Mouse (Mus musculus) Muller cell, postnatal 12 days (primary cell): ENCODE measurements around the gene Mapk8ip3.
A peak's percentile ranks its signal among the peaks of the same experiment; 100 is the strongest.

ENCODE experiments used
- DNase-seq: peaks from one replicate; pipeline ENCODE4 v3.0.0-alpha.2; 2015; ENCODE audit errors: inconsistent ontology term

The Mapk8ip3 gene

DNA sequence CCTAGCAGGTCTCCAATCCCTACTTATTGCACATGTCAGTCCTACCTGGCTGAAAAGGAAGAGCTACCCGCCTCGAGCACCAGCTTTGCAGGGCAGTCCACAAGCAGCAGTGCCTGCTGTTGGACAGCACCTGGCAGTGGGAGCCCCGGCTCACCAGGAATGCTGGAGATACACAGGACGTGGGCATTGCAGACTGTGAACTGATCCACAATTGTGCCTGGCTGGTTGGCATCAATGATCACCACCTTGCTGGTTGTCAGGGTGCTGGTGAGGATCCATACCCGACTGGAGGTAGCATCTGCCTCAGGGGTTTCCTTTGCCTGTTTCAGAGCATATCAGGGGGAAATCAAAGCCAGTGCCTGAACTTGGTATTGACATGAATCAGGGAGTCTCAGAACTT, 34.7 kb downstream of the Mapk8ip3 start:
- DNase-seq, result no peak

DNA sequence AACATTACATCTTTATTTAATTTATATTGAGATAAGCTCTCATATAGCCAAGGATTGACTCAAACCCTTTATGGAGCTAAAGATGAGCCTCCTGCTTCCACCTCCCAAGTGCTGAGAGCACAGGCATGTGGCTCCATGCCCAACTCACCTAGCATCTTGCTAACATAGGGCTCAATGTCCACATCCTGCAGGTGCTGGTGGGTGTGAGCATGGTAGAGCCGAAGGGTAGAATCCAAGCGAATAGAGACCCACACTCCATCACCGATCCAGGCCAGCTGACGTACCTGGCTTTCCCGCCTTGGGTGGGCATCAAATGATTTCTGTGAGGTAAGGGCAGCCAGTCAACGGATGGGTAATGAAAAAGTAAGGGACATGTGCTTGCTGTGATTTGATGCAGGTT, 36.8 kb downstream of the Mapk8ip3 start:
- DNase-seq, result no peak

DNA sequence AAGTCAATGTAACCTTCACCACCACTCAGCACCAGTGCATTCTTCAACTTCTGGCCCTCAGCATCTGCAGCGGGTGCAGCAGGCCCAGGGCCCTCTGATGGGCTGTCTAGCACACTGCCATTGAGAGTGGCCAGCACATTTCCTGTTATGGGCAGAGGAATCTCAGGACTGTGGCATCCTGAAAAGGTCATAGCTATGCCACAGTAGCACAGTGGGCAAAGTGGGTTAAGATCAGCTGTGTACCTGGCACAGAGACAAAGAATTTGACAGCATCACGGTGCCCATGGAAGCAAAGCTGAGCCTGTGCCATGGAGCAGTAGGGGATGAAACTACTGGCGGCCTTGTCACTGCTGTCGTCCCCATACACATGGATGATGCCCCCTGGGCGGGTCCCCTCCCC, 37.6 kb downstream of the Mapk8ip3 start:
- peak; percentile 61 for DNase-seq

DNA sequence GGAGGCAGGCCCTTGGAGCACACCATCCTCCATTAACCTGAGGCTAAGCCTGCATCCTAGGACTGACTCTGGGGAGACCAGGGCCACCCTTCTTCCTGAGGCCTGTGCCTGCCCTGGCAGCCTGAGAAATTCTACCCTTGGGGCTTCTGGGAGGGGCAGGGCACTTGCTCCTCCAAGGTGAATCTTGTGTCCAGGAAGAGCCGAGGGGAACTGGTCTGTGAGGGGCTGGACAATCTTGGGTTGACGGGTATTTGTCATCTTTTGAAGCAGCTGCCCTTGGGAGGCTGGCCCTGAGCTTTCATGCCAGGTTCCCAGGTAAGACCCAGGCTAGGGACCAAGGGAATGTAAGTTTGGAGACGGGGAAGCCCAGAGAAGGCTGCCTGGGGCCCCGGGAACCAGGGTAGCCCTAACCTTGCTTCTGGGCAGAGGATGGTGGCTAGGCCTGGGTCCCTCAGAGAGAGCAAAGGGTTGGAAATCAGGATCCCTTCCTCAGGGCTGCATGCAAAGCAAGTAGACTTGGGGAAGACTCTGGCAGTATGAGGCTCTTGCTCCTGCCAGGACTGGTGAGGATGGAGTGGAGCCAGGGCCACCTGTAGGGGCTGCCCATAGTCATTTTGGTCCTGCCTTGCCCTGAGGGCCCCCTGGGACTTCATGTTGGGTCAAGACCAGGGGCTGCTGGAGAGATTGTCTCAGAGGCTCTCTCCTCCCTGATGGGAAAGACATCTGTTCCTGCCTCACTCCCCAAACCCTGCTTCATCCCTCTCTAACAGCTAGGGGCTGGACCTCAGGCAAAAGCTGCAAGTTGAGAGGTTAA, 38.5 kb downstream of the Mapk8ip3 start:
- no peak for DNase-seq

DNA sequence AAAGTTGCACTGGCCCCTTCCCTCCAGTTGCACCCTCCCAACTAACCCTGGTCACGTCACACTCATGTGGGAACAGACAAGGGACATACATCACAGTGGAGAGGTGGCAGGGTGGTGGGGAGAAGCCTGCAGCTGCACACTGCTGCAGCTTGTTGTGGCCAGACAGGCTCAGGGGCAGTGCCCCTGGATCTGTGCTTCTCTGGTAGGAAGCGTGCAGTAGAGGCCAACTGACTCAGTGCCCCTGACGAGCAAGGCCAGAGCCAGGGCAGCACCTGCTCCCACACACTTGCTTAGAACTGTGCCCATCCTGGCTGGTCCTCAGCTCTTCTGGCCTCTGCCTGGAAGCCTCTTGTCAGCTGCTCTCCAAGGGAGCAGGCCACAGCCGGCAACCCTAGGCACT, 39.2 kb downstream of the Mapk8ip3 start:
- DNase-seq, result no peak

DNA sequence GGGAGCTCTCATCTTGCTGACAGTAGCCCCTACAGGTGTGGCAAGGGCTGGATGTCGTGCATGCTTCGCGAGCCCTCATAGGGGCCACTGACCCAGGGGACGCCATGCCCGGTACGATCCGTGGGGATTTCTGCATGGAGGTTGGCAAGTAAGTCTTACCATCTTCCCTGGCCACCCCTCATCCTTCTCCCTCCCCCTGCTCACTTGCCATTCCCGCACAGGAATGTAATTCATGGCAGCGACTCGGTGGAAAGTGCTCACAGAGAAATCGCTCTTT, 39.8 kb downstream of the Mapk8ip3 start:
- peak; percentile 10 for DNase-seq

DNA sequence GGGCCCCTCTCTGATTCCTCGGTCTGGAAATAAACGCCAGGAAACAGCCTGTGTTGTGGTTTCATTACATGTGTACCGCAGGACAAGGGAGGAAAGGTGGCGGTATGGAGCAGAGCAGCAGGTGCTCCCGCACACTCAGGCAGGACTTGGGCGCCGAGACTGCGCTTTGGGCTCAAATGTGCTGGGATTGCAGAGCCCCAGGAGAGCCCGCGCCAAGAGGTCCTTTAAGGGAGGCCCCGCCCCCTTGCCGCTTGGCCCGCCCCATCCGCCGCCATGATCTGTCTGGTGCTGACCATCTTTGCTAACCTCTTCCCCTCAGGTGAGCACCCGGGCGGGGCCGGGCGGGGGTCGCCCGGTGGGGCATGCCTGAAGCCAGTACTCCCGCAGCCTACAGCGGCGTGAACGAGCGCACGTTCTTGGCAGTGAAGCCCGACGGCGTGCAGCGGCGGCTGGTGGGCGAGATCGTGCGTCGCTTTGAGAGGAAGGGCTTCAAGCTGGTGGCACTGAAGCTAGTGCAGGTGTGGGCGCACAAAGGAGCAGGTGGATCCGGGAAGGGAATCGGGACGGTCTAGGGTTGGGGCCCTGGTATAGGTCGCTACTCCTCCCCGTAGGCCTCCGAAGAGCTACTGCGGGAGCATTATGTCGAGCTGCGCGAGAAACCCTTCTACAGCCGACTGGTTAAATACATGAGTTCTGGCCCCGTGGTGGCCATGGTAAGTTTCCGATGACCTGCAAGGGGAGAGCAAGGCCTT, 40.4 kb downstream of the Mapk8ip3 start, which contains the start of gene Nme3:
Gene Nme3 (plus strand): TSS at position 260 of the 752 bp plus-strand sequence.
- peak; percentile 80 for DNase-seq

DNA sequence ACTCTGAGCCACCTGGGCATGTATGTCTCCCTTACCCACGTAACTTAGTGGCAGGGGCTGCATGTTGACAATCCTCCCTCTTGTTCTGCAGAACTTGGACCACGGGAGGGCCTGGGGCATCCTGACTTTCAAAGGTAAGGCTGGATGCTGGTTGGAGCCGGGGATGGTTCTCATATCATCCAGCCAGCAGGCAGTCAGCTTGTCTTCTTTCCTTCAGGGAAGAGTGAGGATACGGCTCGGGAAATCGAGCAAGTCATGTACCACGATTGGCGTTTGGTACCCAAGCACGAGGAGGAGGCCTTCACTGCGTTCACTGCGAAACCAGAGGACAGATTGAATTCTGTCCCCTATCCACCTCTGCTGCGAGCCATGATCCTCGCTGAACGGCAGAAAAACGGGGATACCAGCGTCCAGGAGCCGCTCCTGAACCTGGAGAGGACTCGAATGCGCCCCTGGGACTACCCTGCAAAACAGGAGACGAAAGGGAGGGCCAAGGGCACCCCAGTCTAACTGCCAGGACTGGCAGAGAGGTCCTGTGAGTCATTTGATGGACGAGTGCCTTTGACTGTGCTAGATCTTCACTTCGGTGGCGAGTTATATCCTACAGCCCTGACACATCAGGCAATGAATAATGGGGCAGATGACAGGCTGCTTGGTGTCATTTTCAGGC, 41.1 kb downstream of the Mapk8ip3 start:
- DNase-seq, result peak; percentile 71

DNA sequence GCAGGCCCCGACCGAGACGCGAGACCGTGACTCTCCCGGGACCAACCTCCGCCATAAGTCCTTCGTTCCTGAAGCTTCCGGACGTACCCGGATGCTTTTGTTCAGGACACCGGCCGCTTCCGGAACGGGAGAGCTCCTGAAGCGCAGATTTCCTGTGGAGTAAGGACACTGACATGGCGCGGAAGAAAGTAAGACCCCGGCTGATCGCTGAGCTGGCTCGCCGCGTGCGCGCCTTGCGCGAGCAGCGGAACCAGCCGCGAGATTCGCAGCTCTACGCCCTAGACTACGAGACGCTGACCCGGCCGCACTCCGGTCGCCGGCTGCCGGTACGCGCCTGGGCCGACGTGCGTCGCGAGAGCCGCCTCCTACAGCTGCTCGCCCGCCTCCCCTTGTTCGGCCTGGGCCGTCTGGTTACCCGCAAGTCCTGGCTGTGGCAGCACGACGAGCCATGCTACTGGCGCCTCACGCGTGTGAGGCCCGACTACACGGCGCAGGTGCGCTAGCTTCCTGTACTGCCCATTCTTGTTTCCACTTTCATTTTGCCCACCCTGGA, 41.7 kb downstream of the Mapk8ip3 start, which contains the start of the genes Eme2 and Mrps34:
Gene Eme2 (minus strand): TSS at position 93 of the 553 bp plus-strand sequence.
Gene Mrps34 (plus strand): TSS at position 122 of the 553 bp plus-strand sequence.
- peak; percentile 87 for DNase-seq

DNA sequence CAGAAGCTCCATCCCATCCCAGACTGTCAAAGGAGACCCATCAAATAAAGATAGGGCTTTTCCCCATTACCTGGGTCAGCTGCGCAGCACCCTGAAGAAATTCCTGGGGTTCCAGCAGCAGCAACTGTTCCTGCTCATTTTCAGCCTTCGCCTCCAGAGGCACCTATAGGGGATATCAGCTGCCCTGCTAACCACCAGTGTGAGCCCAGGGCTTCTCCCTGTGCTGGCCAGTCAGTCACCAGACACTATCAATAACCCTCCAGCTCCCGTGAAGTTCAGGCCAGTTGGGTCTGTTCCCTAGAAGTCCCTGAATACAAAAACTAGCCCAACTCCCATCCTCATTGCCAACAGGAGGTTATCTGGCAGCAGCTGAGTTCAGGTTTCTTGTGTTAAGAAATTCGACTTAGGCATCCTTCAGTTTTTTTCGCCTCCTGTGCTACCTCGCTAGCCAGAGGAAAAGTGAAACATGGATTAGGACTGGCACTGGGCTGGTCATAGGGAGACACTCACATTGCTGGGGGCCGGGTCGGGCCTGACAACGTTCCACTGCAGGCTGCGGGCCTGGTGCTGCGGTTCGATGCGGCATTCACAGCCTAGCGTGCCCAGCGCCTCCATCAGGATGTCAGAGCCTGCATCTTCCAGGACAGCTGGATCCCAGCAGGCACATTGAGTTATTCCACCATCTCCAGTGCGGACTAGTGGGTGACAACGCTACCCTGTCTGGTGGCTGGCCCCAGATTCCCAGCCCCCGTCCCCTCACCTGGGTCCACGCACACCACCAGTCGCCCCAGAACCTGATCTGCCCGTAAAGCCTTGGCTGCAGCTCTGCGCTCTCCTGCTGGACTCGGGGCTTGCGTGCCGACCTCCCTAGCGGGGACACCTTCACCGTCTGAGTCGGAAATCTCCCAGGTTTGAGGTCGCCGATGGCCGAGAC, 42.4 kb downstream of the Mapk8ip3 start:
- peak; percentile 8 for DNase-seq

DNA sequence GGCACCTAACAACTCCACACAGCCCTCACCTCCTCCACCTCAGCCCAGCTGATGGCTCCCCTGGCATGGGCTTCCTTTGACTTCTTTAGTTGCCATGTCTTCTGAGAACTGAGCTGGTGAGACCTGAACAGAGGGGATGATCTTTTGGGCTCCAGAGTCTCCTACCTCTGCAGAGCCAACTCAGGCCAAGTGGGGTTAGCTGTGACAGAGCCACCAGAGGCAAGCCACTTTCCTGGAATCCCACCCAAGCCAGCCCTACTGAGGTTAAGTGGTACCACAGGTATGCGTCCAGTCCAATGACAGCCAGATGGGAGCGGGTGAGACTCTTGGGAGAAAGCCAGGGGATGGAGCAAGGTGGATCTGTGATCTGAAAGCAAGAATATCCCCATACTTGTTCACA, 43.5 kb downstream of the Mapk8ip3 start:
- DNase-seq, result no peak

DNA sequence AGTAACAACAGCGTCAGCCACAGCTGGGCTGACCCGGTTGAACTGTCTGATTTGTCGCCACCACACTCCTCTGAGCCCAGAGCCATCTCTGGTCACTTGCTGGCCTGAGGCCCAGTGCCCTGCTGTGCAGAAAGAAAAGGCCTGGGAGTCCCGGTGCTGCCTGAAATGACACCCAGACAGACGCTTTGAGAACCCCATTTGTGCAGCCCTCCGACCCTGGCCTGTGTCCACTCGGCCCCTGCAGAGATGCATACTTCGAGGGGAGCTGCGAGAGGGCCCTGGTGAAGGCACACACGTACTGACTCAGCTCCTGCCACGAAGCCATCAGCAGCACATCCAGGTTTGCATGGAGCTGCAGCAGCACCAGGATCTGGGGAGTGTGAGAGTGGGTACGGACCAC, 44.0 kb downstream of the Mapk8ip3 start:
- DNase-seq, result peak; percentile 7

DNA sequence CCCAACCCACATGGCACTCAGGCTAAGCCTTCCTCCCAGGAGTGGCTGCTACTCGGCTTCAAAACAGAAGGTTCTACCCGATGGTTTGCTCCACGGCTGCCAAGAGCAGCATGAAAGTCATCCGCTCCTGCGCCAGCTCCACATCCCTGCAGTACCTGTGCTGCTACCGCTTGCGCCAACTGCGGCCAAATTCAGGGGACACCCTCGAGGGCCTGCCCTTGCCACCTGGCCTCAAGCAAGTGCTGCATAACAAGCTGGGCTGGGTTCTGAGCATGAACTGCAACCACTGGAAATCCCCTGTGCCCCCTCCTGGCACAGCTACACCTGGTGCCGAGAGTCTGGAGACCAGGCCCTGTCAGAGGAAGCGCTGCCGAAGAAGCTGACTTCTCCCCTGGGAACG, 45.5 kb downstream of the Mapk8ip3 start:
- DNase-seq, result no peak

DNA sequence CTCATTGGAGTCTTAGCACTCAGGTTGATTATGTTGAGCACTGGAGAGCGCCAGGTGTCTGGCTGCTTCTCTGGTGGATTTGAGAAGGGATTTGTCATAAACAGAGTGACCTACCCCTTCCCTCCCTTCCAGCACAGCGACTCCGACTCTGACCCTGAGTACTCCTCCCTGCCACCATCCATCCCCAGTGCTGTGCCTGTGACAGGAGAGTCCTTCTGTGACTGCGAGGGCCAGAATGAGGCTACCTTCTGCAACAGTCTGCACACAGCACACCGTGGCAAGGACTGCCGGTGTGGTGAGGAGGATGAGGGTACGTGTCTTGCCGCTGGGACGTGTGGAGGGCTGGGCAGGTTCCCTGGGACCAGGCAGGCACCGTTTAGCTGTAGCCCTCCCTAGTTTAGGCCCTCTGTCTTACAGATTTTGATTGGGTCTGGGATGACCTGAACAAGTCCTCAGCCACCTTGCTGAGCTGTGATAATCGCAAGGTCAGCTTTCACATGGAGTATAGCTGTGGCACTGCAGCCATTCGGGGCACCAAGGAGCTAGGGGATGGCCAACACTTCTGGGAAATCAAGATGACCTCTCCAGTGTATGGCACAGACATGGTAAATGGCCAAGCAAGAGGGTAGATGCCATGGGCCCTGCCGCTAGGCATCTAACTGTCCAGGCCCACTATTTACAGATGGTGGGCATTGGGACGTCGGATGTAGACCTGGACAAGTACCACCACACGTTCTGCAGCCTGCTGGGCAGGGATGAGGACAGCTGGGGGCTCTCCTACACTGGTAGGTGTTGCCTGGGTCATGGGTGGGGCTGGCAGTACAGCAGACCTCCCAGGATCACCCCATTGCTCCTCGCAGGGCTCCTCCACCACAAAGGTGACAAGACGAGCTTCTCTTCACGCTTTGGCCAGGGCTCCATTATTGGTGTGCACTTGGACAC, 46.4 kb downstream of the Mapk8ip3 start:
- no peak for DNase-seq

DNA sequence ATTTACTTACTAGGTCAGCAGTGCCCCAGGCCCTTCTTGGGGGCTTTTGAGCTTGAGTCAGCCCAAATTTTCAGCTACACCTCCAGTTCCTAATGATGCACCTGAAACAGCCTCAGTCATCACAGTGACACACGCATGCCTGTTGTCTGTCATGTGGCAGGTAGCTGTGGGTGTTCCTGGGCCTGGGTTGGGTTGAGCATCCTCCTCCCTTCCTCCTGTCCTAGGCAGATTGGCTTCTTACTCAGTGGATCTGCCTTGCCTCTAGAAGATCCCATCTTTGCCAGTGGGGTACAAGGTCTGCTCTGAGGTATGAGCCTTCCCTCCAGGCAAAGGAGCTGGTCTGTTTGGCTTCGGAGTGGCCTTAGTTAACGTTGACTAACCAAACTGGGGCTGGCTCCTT, 47.9 kb downstream of the Mapk8ip3 start:
- no peak for DNase-seq

DNA sequence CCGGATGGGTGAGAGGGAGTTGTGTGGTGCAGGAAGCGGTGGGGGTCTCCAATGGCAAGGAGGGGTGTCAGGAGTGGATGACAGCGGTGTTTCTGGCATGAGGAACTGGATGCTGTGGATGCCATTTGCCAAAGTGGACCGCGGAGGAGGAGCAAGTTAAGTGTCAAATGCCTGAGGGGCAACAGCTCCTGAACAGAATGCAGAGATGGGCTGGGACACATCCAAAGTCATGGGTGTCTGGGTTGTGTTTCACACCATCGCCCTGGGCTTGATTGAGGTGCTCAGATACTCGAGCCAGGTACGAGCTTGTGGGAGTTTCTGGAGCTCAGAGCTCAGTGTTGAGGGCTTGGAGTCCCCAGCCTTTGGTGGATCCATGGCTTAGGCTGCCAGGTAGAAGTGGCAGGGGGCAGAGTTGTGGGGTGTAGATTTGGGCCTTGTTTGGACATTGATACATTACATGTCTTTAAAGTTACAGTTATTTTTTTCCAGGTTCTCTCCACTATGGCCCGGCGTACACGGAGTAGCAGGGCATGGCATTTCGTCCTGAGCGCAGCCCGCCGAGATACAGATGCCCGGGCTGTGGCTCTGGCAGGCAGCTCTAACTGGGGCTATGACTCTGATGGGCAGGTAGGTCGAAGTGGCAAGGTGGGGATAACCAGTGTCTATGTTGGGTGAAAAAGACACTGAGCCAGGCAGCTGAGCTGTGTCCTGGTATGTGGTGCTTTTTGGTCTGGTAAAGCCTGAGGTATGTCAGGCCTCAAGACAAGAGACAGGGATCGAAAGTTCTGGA, 49.3 kb downstream of the Mapk8ip3 start:
- DNase-seq, result peak; percentile 63

DNA sequence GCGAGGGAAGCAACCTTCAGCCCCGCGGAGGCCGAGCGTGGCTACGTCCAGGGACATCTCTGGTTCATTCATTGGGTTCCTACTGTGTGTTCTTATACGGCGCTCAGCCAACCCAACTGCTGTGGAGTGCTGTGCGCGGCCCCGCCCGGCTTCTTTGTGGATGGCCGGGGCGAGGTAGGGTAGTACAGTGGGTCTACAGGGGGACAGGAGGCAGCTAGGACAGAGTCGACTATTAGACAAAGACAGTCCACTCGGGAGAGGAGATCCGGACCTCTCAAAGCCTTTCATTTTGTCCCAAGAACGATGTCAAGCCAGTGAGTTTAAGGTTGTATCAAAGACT, 49.9 kb downstream of the Mapk8ip3 start:
- no peak for DNase-seq

DNA sequence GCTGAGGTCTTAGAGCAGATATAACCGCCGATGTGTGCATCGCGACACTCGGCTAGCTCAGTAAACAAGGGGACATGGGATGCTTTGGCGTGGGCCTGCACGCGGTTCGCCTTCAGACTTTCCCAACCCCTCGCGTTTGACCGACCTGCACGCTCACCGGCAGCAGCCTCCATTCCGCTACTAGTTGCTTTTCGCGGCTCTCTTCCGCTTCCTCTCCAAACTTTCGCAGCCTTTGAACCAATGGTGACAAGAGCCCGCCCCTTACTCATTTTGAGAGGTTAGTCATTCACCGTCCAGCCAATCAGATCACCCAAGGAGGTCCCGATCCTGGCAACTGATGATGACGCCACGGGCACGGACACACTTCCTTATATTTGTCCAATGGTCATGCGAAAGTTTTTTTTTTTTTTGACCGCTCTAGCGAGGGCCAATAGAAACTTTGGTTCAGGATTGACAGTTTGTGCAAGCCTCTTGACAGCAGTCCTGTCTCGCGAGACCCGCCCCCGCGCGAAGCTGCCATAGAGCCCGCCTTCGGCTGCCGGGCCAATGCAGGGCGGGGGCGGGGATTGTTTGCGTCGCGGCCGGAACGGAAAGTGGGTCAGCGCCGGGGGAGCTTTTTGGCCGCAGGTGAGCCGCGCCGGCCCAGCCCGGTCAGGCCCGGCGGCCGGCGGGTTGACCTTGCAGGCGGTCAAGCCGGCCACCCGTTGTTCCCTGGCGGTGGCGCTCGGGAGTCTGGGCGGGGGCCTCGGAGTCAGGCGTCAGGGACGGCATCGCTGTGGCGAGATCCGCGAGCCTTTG, 50.4 kb downstream of the Mapk8ip3 start, which contains the start of the genes Nubp2 and Spsb3:
Gene Nubp2 (minus strand): TSS at position 216 of the 798 bp plus-strand sequence.
Gene Spsb3 (plus strand): TSS at position 510 of the 798 bp plus-strand sequence.
- peak; percentile 100 for DNase-seq
